Mouse (Mus musculus) embryonic facial prominence, embryonic 13.5 days (tissue): ENCODE data around the gene Atraid. TPM values are rescaled to one million over a fixed set of nuclear protein-coding genes. Genes with fewer than 3 reads are reported as not detected.
"Not testable (repeated sequence)": the region's sequence is repeated elsewhere in the genome, so short reads cannot be mapped to it uniquely, and the experiment has no call there.

Experiments used
- ATAC-seq: fragments of 200-750 bp; cut with Nextera tagmentation; 2 replicates; pipeline ENCODE4 v1.8.0; 2017; ENCODE audit warnings: low read depth; ENCODE audit not compliant: insufficient number of reproducible peaks, insufficient read depth, low FRiP score, low TSS enrichment
- H3K27ac ChIP-seq: fragments of 300-500 bp; sonication (generic); 2 replicates; pipeline ENCODE4 v1.5.1; 2015; ENCODE audit warnings: moderate library complexity, mild to moderate bottlenecking, inconsistent platforms
- H3K27me3 ChIP-seq: fragments of 300-500 bp; sonication (generic); 2 replicates; pipeline ENCODE4 v1.6.1; 2015; ENCODE audit warnings: mild to moderate bottlenecking, inconsistent platforms
- H3K36me3 ChIP-seq: fragments of 300-500 bp; sonication (generic); 2 replicates; pipeline ENCODE4 v1.6.1; 2015; ENCODE audit warnings: mild to moderate bottlenecking, inconsistent platforms
- H3K4me1 ChIP-seq: fragments of 300-500 bp; sonication (generic); 2 replicates; pipeline ENCODE4 v1.6.1; 2015; ENCODE audit warnings: inconsistent platforms
- H3K4me2 ChIP-seq: fragments of 300-500 bp; sonication (generic); 2 replicates; pipeline ENCODE4 v1.6.1; 2015; ENCODE audit warnings: moderate library complexity, mild to moderate bottlenecking, inconsistent platforms
- H3K4me3 ChIP-seq: fragments of 300-500 bp; sonication (generic); 2 replicates; pipeline ENCODE4 v1.5.1; 2015; ENCODE audit warnings: mild to moderate bottlenecking, inconsistent platforms
- H3K9ac ChIP-seq: fragments of 300-500 bp; sonication (generic); 2 replicates; pipeline ENCODE4 v1.6.1; 2015; ENCODE audit warnings: mild to moderate bottlenecking, inconsistent platforms
- H3K9me3 ChIP-seq: fragments of 300-500 bp; sonication (generic); 2 replicates; pipeline ENCODE4 v1.6.1; 2016; ENCODE audit warnings: inconsistent platforms
- WGBS: fragments of 180-500 bp; shearing (Covaris S2); methylation state at CpG from one replicate; pipeline ENCODE4 v1.1.7; 2015; ENCODE audit warnings: mixed read lengths; 5-methylcytosine and 5-hydroxymethylcytosine counted together
- polyA plus RNA-seq: library from polyadenylated mRNA; unstranded; fragments of >200 nt; fragmentation: Nextera tagmentation; extraction: Ambion mirVana; gene quantifications from 2 replicates; pipeline ENCODE4 v1.2.1, GENCODE M21; 2015

The Atraid gene
- 123 and 138 TPM in 2 replicates for polyA plus RNA-seq

DNA sequence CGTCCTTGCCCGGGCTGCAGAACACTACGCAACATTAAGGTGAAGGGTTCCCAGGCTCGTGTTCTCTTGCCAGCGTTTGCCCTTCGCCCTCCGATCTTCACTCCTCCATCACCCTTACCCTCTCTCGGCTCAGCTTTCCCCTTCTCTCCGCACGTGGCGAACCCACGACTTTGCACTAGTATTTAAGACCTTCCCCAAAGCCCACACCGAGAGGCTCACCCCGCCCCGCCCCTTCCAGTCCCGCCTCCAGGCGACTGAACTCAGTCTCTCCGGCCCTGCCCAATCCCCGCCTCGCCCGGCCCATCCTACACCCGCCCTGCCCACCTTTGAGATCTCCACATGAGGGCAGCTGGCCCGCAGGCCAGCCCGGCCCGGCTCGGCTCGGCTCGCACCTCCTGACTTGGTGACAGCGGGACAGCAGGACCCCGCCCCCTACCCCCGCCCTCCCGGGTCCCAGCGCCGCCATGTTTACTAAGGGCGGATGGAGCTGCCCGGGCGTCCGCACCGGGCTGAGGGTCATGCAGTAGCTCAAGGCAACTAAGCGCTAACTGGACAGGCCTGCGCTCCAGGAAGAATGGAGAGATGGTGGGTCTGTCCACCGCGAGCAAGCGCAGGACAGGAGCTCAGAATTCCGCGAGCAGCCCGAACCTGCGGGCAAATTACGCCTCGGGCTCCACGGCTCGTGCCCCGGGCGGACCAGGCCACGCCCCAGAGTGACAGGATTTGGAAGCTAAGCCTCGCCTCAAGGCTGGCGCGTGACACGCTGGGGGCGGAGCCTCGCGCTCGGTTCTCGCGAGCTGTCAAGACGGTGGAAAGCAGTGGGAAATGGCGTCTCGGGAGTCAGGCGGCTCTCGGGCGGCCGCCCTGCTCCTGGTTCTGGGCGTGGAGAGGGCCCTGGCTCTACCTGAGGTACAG, at the start of gene Atraid:
Gene Atraid (plus strand): TSS at position 465 of the 915 bp plus-strand sequence.
- H3K4me3 ChIP-seq: peak within 1 kb of the TSS; percentile 76
- under 1% methylated on average over 73 of the region's 73 CpGs for WGBS
- peaks cover 19% of the 10 kb centered on the region for H3K36me3 ChIP-seq
- H3K9me3 ChIP-seq: no peaks in the 10 kb centered on the region
- no peaks in the 10 kb centered on the region for H3K27me3 ChIP-seq
- H3K4me1 ChIP-seq: peaks cover 9% of the 10 kb centered on the region
- peak; percentile 97 for ATAC-seq
- peak within 1 kb of the TSS; percentile 83 for H3K4me2 ChIP-seq
- H3K9ac ChIP-seq: peak within 1 kb of the TSS; percentile 91
- peak within 1 kb of the TSS; percentile 92 for H3K27ac ChIP-seq

GRCm38 (mm10) chr5:30999324-30999723, 48.8 kb upstream of the Atraid start:
- Histone ChIP-seq H3K27me3 (no peaks in the 10 kb centered on the region), H3K4me2 (no peak overlapping the region), H3K9ac (no peak overlapping the region), H3K4me3 (no peak overlapping the region), H3K27ac (no peak overlapping the region), H3K4me1 (0 out of 2 replicates have a peak, but pooled peaks cover 3% of the 10 kb centered on the region), H3K36me3 (no peaks in the 10 kb centered on the region), H3K9me3 (no peaks in the 10 kb centered on the region)
- no peak for ATAC-seq
- WGBS: 63% methylated on average over 5 of the region's 5 CpGs

DNA sequence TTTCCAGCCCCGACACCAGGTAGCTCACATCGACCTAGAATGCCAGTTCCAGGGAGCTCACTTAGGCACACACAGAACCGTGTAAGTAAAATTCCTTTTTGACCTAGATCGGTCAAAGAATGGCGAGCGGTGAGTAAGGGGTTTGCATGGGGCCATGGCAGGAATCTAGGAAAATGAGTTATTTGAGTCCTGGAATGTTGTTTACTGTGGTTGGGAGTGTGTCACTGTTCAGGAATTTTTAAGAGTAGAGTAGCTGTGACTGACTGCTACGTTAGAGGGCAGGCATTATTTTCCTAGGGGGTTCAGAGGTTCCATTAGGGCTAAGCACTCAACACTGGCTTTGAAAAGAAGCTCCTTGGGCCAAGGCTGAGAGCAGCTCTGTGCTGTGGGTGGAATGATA, 48.0 kb upstream of the Atraid start:
- Histone ChIP-seq H3K9me3 (no peaks in the 10 kb centered on the region), H3K9ac (no peak overlapping the region), H3K4me1 (0 out of 2 replicates have a peak, but pooled peaks cover 3% of the 10 kb centered on the region), H3K36me3 (no peaks in the 10 kb centered on the region), H3K27ac (no peak overlapping the region), H3K4me2 (no peak overlapping the region), H3K4me3 (no peak overlapping the region), H3K27me3 (no peaks in the 10 kb centered on the region)
- WGBS: 64% methylated on average over 7 of the region's 7 CpGs
- no peak for ATAC-seq

DNA sequence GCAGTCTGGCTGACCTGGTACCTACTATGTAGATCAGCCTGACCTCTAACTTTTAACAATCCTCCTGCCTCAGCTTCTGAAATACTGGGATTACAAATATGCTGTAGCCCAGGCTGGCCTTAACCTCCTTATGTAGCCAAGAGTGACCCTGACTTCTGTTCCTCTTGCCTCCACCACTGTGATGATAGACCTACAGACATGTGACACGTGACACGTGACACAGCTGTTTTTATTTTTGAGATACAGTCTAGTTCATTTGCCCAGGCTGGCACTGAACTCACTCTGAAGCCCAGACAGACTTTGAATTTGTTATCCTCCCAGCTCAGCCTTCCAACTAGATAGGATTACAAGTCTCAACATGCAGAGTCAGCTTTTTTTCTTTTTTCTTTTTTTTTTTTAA, 47.1 kb upstream of the Atraid start:
- no peak for ATAC-seq
- H3K4me1 ChIP-seq: 0 out of 2 replicates have a peak, but pooled peaks cover 3% of the 10 kb centered on the region
- no peaks in the 10 kb centered on the region for H3K27me3 ChIP-seq
- no peak overlapping the region for H3K9ac ChIP-seq
- no peak overlapping the region for H3K27ac ChIP-seq
- no peaks in the 10 kb centered on the region for H3K9me3 ChIP-seq
- H3K4me2 ChIP-seq: no peak overlapping the region
- no peak overlapping the region for H3K4me3 ChIP-seq
- WGBS: 79% methylated on average over 2 of the region's 2 CpGs
- H3K36me3 ChIP-seq: no peaks in the 10 kb centered on the region

DNA sequence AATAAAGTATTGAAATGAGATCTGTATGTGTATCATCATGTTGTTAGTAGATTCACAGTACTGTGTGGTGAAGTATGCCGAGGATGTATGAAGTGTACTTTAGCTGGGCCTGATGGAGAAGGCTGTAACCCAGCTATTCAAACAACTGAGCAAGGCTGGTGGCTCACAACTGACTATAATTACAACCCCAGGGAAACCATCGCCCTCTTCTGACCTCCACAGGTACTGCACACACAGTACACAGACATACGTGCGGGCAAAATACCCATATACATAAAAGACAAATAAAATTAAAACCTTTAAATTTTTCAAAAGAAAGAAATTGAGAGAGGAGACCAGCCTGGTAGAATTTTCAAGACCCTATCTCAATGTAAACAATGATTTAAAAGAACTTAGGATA, 46.6 kb upstream of the Atraid start:
- 82% methylated on average over 4 of the region's 4 CpGs for WGBS
- no peak overlapping the region for H3K4me2 ChIP-seq
- H3K27ac ChIP-seq: no peak overlapping the region
- H3K9me3 ChIP-seq: no peaks in the 10 kb centered on the region
- no peaks in the 10 kb centered on the region for H3K36me3 ChIP-seq
- no peak overlapping the region for H3K4me3 ChIP-seq
- H3K4me1 ChIP-seq: 0 out of 2 replicates have a peak, but pooled peaks cover 3% of the 10 kb centered on the region
- H3K9ac ChIP-seq: no peak overlapping the region
- no peak for ATAC-seq
- H3K27me3 ChIP-seq: no peaks in the 10 kb centered on the region

DNA sequence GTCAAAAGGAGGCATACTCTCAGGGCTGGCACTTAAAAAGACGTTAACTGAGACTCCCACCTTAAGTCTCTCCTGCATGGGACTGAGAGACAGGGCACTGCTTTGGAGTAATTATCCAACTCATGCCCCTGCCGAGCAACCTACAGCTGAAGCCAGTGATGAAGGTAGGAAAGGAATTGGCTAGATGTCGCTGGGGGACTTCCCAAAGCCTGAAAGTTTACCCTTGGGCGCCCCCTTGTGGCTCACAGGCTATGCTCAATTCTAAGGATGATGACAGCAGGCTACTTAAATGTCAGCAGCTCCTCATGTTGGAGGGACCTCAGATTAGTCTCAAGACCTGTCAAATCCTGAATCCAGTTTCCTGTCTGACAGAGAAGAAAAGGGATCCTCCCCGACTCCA, 43.9 kb upstream of the Atraid start:
- Histone ChIP-seq H3K9me3 (no peaks in the 10 kb centered on the region), H3K27me3 (no peaks in the 10 kb centered on the region), H3K4me3 (no peak overlapping the region), H3K9ac (no peak overlapping the region), H3K4me2 (no peak overlapping the region), H3K4me1 (0 out of 2 replicates have a peak, but pooled peaks cover 3% of the 10 kb centered on the region), H3K36me3 (no peaks in the 10 kb centered on the region), H3K27ac (no peak overlapping the region)
- 4% methylated on average over 5 of the region's 5 CpGs for WGBS
- no peak for ATAC-seq

- Histone ChIP-seq H3K9ac (no peak overlapping the region), H3K9me3 (no peaks in the 10 kb centered on the region), H3K27ac (no peak overlapping the region), H3K4me2 (no peak overlapping the region), H3K4me1 (no peaks in the 10 kb centered on the region), H3K36me3 (no peaks in the 10 kb centered on the region), H3K27me3 (no peaks in the 10 kb centered on the region), H3K4me3 (no peak overlapping the region)
- WGBS: 72% methylated on average over 3 of the region's 3 CpGs
- ATAC-seq: no peak
Observed at GRCm38 (mm10) chr5:31012737-31013136, 35.4 kb upstream of the Atraid start.

DNA sequence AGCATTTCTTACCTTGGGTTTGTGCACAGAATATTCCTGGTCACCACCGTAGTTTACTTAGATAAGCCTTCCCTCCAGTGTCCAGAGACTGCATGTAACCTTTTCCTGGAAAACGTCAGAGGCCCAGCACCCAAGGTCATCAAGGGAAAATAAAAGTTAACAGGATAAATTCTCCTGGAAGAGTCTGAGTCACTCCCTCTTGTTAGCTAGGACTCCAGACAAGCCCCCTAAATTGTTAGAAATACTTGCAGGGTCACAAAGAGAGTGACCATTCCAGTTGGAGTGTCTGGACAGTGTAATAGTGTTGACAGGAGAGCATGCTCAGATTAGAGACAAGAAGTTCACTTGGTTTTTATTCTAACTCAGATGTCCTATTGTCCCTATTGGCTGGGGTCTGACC, 32.2 kb upstream of the Atraid start:
- Histone ChIP-seq H3K4me1 (no peaks in the 10 kb centered on the region), H3K36me3 (no peaks in the 10 kb centered on the region)
- WGBS: 70% methylated on average over 2 of the region's 2 CpGs

GRCm38 (mm10) chr5:31021790-31022189, 26.3 kb upstream of the Atraid start:
- not testable (repeated sequence) for H3K27ac ChIP-seq, H3K9ac ChIP-seq, H3K4me1 ChIP-seq, H3K4me3 ChIP-seq, H3K9me3 ChIP-seq, H3K4me2 ChIP-seq, ATAC-seq, H3K36me3 ChIP-seq, H3K27me3 ChIP-seq
- 82% methylated on average over 5 of the region's 5 CpGs for WGBS

More for the DNA sequence above, 32.2 kb upstream of the Atraid start:
- no peak overlapping the region for H3K4me3 ChIP-seq
- H3K9me3 ChIP-seq: no peaks in the 10 kb centered on the region
- no peak overlapping the region for H3K4me2 ChIP-seq
- H3K27me3 ChIP-seq: no peaks in the 10 kb centered on the region
- no peak overlapping the region for H3K27ac ChIP-seq
- ATAC-seq: no peak
- H3K9ac ChIP-seq: no peak overlapping the region

DNA sequence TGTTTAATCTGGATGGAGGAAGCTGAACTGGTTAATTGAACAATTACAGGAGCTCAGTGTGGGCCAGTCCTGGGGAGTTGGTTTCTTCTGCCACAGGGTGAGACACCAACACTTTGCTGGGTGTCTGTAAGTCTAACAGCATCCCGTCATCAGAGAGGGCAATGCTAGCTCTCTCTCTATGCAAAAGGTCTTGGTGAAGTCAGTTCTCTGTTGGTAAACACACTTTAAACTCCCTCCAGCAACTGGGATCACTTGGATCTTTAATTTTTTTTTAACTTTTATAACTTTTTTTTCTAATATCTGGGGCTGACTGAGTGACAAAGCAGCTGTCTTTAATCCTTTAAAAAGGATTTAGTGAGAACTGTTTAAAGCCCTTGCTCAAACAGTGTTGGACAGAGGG, 25.4 kb upstream of the Atraid start:
- no peak for ATAC-seq
- no peak overlapping the region for H3K4me3 ChIP-seq
- H3K4me2 ChIP-seq: no peak overlapping the region
- H3K4me1 ChIP-seq: peaks cover 3% of the 10 kb centered on the region; the same call in 1 of the 2 replicates
- no peak overlapping the region for H3K27ac ChIP-seq
- H3K9ac ChIP-seq: no peak overlapping the region
- no peaks in the 10 kb centered on the region for H3K36me3 ChIP-seq
- WGBS: 43% methylated on average over 1 of the region's 1 CpGs
- no peaks in the 10 kb centered on the region for H3K9me3 ChIP-seq
- no peaks in the 10 kb centered on the region for H3K27me3 ChIP-seq

GRCm38 (mm10) chr5:31023254-31023653, 24.9 kb upstream of the Atraid start:
- H3K4me1 ChIP-seq: peaks cover 3% of the 10 kb centered on the region; the same call in 1 of the 2 replicates
- no peak overlapping the region for H3K9ac ChIP-seq
- ATAC-seq: no peak
- H3K9me3 ChIP-seq: no peaks in the 10 kb centered on the region
- H3K36me3 ChIP-seq: no peaks in the 10 kb centered on the region
- no peak overlapping the region for H3K4me3 ChIP-seq
- no peak overlapping the region for H3K4me2 ChIP-seq
- WGBS: 2% methylated on average over 3 of the region's 4 CpGs
- no peaks in the 10 kb centered on the region for H3K27me3 ChIP-seq
- H3K27ac ChIP-seq: no peak overlapping the region

DNA sequence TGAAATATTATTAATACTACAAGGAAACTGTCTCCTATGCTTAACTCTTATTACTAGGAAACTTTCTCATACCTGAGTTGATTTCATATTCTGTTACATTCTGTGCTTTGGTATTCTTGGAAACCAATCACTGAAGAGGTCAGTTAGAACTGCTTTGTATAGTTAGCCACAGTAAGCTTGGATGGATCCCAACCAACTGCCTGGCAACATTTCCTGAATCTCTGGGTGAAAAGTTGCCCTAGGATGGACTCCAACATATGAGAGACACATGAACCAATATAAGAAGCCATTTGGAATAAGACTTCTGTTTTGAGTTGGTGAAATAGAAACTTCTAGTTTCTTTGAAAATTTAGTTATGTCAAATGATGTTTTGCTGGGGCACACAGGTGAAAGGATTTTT, 23.5 kb upstream of the Atraid start:
- Histone ChIP-seq H3K4me2 (no peak overlapping the region), H3K27ac (no peak overlapping the region), H3K9me3 (no peaks in the 10 kb centered on the region), H3K27me3 (no peaks in the 10 kb centered on the region), H3K4me1 (peaks cover 3% of the 10 kb centered on the region; the same call in 1 of the 2 replicates), H3K4me3 (no peak overlapping the region), H3K9ac (no peak overlapping the region), H3K36me3 (no peaks in the 10 kb centered on the region)
- ATAC-seq: no peak
